Mouse (Mus musculus) erythroid progenitor cell, adult 5-6 weeks (primary cell): ENCODE data around the gene Chd2. TPM values are rescaled to one million over a fixed set of nuclear protein-coding genes. Genes with fewer than 3 reads are reported as not detected.
A peak's percentile ranks its signal among the peaks of the same experiment; 100 is the strongest.

Experiments used
- ATAC-seq: replicated peaks from 2 replicates; pipeline ENCODE4 v1.8.0; 2016; ENCODE audit warnings: moderate number of reproducible peaks, mild to moderate bottlenecking, moderate TSS enrichment, inconsistent platforms; ENCODE audit not compliant: poor library complexity, low FRiP score, severe bottlenecking
- total RNA-seq, 2 experiments: library from RNA; stranded (forward) in 1 of 2; stranded (reverse) in 1 of 2; fragments of 150-400 nt in 1 of 2; fragments of 186-747, 209-891 nt in 1 of 2; gene quantifications; 2 replicates each; pipeline versions ENCODE4 v1.2.3 to v1.2.4; 2015 to 2017; ENCODE audit warnings: low replicate concordance in 2 of 2

The Chd2 gene
- total RNA-seq, 2 experiments from 2014 or later: 106 to 179 TPM

DNA sequence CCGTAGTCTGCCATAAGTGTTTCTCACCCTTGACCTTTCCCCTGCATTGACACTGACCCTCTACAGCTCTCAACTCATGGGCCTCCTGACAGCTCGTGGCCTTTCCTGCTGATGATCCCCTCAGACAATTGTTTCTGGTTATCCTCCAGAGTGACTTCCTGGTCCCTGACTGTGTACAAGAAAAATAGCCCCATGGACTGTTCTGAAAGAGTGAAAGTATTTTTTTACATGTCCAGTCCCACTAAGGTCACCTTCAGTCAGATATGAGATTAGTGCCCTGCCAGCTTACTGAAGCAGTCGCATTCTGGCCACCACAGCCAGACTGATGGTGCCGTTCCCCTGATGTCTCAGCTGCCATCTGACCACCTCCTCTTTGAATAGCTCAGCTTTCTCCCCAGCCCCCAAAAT is 26.1 kb upstream of the Chd2 start:
- no peak for ATAC-seq

GRCm38 (mm10) chr7:73564131-73564530 is 22.5 kb upstream of the Chd2 start:
- no peak for ATAC-seq

GRCm38 (mm10) chr7:73561492-73562055 is 19.9 kb upstream of the Chd2 start:
- no peak for ATAC-seq

DNA sequence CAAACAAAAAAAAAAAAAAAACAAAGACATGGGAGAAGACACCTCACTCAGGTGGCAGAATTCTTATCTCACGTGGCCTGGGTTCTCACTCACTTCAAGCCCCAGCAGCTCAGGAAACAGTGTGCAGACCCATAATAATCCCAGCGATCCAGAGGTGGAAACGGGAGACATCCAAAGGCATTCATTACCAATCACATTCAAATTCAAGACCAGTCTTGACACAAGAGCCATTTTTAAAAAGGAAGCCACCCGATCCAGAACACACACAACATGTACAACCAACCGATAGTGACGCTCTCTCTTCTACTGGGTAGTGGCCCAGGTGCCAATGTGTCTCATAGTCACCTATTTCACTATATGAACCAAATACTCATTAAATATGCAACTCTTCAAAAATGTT is 19.2 kb upstream of the Chd2 start:
- no peak for ATAC-seq

DNA sequence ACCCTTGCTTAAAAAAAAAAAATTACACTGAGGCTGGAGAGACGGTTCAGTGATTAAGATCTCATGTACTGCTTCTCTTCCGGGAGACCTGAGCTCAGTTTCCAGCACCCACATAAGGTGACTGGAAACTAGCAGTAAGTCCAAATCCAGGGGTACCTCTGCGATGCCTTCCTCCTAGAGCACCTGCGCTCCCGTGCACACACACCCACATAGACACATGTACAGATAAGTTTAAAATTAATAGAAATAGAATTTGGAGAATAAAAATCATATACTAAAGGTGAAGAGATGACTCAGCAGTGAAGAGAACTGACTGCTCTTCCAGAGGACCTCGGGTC is 18.2 kb upstream of the Chd2 start:
- no peak for ATAC-seq

DNA sequence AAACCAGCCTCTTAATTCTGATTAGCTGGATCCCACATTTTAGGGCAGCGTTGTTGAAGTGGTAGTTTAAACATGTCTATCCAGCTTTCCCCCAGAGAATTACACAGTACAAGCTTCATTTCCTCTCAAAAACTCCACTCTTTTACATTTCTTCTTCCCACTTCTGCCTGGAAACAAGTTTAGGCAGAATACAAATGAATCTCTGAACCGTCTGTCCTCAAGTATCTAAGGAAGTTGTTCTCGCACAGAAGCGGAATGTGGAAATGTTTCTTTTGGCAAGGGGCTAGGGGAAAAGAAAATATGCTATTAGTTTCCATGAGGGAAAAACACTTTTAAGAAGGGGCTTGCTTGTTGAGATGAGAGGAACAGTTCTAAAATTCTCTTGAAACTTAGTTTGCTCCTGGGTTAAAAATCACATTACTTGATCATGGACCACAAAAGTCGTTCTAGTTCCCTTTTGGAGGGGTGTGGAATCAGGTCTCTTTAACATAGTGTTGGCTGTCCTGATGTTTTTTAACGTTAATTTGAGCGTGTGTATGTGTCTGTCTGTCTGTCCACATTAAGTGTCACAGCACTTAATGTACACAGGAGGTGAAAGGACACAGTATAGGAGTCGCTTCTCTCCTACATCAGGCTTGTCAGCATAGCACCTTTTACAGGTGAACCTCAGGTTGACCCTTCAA is 17.7 kb upstream of the Chd2 start:
- no peak; the same call in 1 of the 2 replicates for ATAC-seq

- peak; percentile 94 for ATAC-seq
Measured at GRCm38 (mm10) chr7:73558293-73559169, 16.9 kb upstream of the Chd2 start.

GRCm38 (mm10) chr7:73557671-73558265 is 16.1 kb upstream of the Chd2 start:
- no peak for ATAC-seq

DNA sequence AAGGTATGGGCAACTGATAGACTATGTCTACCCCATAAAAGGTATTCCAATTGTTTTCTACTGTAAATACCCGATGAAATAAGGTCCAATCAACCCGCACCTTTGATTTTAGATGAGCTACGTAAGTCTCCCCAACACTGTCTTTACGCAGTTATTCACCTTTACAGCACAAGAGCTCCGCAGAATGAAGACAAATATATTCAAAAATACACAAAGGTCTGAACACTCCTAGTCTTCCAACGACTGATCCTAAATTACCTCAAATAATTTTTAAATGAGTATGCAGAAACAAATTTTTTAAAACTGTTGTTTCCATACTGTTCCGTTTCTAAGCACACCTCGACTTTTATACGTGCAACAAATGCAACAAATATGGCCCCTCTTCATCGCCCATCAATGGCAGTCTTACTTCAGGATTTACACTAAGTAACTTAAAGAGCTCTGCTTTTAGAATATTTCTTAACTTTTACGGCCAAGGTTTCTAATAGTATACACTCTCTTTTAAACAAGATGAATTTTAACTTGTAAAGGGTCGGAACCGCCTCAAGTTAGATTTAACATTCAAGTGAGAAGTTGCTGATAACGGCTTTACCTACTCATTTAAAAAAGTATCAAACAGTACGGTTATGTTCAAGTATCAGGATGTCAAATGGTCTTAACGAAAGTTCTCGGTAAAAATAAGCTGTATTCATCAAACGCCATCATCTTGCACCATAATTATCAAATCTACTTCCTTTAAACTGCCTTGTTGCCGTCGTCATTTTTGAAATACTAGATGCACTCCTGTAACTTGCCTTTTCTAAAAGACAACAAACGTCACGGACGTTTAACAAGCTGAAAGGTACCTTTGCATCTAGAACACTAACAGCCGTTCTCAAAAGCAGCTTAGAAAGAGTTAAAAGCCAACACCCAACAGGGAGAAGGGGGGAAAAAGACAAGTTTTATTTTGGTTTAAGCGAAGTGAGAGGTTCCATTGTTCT is 15.3 kb upstream of the Chd2 start:
- ATAC-seq: no peak

DNA sequence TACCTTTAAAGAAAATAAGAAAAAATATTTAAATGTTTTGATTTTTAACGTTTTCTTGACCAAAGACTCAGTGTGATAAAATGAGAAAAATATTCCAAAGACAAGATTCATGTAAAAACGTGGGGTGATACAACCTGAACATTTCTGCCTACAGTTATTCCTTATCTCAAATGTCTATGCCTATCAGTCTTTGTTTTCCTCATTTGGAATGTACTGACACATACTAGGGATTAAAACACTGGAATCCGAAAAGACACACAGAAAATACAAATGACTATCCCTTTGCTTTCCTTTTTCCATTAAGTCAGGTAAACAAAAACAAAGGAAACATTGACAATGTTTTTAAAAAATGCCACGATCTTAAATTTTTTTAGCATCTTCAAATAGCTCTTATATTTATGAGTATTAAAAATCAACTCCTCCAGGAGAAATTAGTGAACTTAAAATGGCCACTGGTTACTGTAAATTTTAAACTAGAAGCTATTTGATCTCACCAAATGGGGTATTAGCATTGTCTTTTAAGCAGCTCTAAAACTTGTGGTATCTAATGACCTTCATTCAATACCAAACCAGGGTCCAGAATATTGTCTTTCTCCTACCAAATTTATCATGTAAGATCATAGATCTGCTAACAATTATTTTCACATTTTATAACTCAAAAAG is 14.4 kb upstream of the Chd2 start:
- ATAC-seq: no peak

DNA sequence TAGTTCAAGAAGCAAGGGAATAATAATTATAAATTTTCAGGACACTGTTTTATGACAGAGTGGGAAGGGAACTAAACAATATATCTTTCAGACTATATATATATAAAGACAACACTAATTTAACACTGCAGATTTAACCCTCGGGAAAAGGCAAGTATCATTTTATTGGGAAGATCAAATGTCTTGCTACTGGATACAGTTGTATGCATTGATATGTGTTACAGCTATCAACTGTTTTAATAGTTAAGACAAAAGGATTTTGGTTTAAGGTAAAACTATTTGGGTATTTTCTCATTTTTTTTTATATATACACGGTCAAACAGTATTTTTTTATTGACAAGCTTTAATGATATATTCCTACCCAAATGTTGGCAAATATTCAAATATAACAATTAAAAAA is 13.2 kb upstream of the Chd2 start:
- no peak for ATAC-seq

- ATAC-seq: no peak
Measured at GRCm38 (mm10) chr7:73553160-73553559, 11.5 kb upstream of the Chd2 start.

GRCm38 (mm10) chr7:73552054-73552750 is 10.6 kb upstream of the Chd2 start:
- ATAC-seq: peak; percentile 81

- ATAC-seq: no peak
Measured at GRCm38 (mm10) chr7:73551370-73551769, 9.7 kb upstream of the Chd2 start.

DNA sequence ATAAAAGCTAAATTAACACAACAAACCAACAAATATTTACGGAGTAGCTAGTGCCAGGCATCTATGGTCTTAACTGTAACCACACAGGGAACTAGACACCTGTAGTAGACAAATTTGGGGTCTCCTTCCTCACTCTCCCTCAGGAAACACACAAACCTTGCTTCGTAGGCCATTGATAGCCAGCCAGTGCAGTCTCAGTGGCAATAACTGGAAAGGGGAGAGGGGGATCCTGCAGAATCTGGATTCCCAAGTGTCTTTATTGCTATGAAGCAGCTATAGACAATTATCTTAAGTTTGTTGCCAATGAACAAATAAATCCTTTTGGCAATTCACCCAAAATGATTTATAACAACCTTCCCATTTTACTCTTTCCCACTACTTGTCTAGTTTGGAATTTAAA is 6.4 kb upstream of the Chd2 start:
- no peak for ATAC-seq

DNA sequence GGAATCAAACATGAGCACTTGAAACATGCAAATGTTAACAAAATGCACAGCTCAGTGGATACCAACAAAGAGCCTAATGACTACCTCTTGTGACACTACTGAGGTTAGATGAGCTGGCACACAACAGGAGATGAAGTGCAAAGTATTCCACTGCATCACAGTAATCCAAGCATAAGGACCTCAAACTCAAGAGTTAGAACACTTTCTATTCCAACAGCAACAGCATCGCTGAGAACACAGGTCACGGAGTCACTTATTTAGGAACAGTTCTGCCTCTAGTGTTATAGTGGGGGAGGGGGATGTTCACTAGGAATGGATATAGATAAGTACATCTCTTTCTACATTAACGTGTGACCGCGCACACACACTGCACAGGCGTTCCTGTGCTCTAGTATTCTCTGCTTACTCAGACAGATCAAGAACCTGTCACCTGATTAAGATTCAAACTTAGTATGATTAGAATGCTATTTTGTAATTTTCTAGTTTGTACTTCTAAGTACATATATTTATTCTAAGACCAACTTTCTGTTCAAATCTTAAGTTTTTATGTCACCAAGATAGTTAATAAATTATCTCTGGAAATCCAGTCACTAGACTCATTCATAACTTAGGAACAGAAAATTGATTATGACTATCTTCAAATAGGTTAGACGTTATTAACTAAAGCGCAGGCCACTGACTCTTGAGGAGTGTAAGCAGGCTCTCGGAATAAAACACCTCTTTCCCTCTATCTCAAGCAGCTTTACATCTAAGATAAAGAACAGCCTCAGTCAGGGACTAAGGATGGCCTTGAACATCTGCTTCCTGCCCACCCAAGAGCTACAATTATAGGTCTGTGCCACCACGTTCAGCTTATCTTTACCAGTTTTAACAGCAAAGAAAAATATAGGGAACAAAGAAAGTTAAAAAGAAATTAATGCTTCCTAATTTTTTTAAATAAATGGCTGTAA is 5.2 kb upstream of the Chd2 start:
- ATAC-seq: no peak

DNA sequence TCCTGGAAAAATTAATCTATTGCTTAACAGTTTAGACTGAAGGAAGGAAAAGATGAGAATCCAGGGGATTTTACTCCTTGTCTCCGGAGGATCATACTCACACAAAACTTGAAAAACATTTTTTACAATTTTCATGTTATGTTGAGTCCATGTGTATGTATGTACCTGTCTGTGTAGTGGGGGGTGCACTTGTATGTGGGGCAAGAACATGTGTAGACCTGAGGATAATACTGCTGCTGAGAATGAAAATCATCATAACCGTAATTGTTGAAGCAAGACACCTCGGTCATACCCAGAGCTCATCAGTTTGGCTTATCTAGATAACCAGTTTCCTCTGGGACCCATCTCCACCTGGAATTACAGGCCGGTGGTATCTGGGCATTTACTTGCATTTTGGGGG is 3.4 kb upstream of the Chd2 start:
- no peak for ATAC-seq
